Mouse (Mus musculus): ENCODE measurements at regions not wholly inside any gene's neighbourhood (a gene's known extent, or its start where the extent isn't known, plus 50 kb on each side); places are given as distances from the start of the nearest gene placed in this dataset.

- DNase-seq = no peak
These were observed 86.1 kb upstream of the Kif2a start for GRCm38 (mm10) chr13:107108045-107108444.

- no peak for DNase-seq
These were observed 85.6 kb upstream of the Kif2a start for GRCm38 (mm10) chr13:107107572-107107971.

GRCm38 (mm10) chr13:107105510-107105909 lies 83.6 kb upstream of the Kif2a start:
- peak; percentile 69 to 71 for DNase-seq

GRCm38 (mm10) chr13:107101598-107101997 lies 79.7 kb upstream of the Kif2a start:
- peak; percentile 90 for DNase-seq

- peak; percentile 46 to 54 for DNase-seq
These were observed 79.0 kb upstream of the Kif2a start for GRCm38 (mm10) chr13:107100852-107101325.

- DNase-seq = no peak
These were observed 78.2 kb upstream of the Kif2a start for GRCm38 (mm10) chr13:107100116-107100515.

- no peak for DNase-seq
These were observed 75.1 kb upstream of the Kif2a start for GRCm38 (mm10) chr13:107097005-107097404.

GRCm38 (mm10) chr13:107094976-107095716 lies 73.2 kb upstream of the Kif2a start:
- peak; percentile 46 for DNase-seq

GRCm38 (mm10) chr13:107094487-107094886 lies 72.6 kb upstream of the Kif2a start:
- peak; percentile 66 to 71 for DNase-seq

- peak in 1 of 2 experiments; percentile 10 for DNase-seq
These were observed 71.8 kb upstream of the Kif2a start for GRCm38 (mm10) chr13:107093683-107094082.

GRCm38 (mm10) chr13:107088198-107088597 lies 66.3 kb upstream of the Kif2a start:
- DNase-seq = no peak

- no peak for DNase-seq
These were observed 65.4 kb upstream of the Kif2a start for GRCm38 (mm10) chr13:107087355-107087754.

- no peak for DNase-seq
These were observed 56.2 kb upstream of the Kif2a start for GRCm38 (mm10) chr13:107078085-107078484.

GRCm38 (mm10) chr13:107074917-107075316 lies 53.0 kb upstream of the Kif2a start:
- DNase-seq = no peak

GRCm38 (mm10) chr13:107073039-107073620 lies 51.2 kb upstream of the Kif2a start:
- no peak for DNase-seq

GRCm38 (mm10) chr13:107072345-107073038 lies 50.6 kb upstream of the Kif2a start:
- no peak for DNase-seq

All from B cell, adult 2 months (primary cell).